Mouse (Mus musculus): ENCODE data around the gene Prpf3.
"Not testable (repeated sequence)": the region's sequence is repeated elsewhere in the genome, so short reads cannot be mapped to it uniquely, and the experiment has no call there.

The Prpf3 gene

GRCm38 (mm10) chr3:95855502-95856089 is at the start of gene Prpf3:
Gene Prpf3 (minus strand): TSS chr3:95855885.
- DNase-seq (ENCODE audit: low spot score), result peak; percentile 78

GRCm38 (mm10) chr3:95904568-95904967 is 48.9 kb upstream of the Prpf3 start, which contains the start of gene Car14:
Gene Car14 (minus strand): TSS chr3:95904691.
- DNase-seq (ENCODE audit: low spot score), result no peak

GRCm38 (mm10) chr3:95903753-95904502 is 48.2 kb upstream of the Prpf3 start:
- no peak for DNase-seq (ENCODE audit: low spot score)

- no peak for DNase-seq (ENCODE audit: low spot score)
Observed at GRCm38 (mm10) chr3:95902643-95903042, 47.0 kb upstream of the Prpf3 start.

GRCm38 (mm10) chr3:95902373-95902625 is 46.6 kb upstream of the Prpf3 start:
- DNase-seq (ENCODE audit: low spot score), result no peak

GRCm38 (mm10) chr3:95901616-95902372 is 46.1 kb upstream of the Prpf3 start:
- DNase-seq (ENCODE audit: low spot score), result no peak

- DNase-seq (ENCODE audit: low spot score), result no peak
Observed at GRCm38 (mm10) chr3:95899800-95900524, 44.3 kb upstream of the Prpf3 start.

GRCm38 (mm10) chr3:95895501-95895900 is 39.8 kb upstream of the Prpf3 start:
- not testable (repeated sequence) for DNase-seq (ENCODE audit: low spot score)

- no peak for DNase-seq (ENCODE audit: low spot score)
Observed at GRCm38 (mm10) chr3:95894317-95895160, 38.9 kb upstream of the Prpf3 start.

GRCm38 (mm10) chr3:95893606-95894316 is 38.1 kb upstream of the Prpf3 start, which contains the start of gene Aph1a:
Gene Aph1a (plus strand): TSS chr3:95893969.
- peak; percentile 86 for DNase-seq (ENCODE audit: low spot score)

- DNase-seq (ENCODE audit: low spot score), result no peak
Observed at GRCm38 (mm10) chr3:95893126-95893525, 37.4 kb upstream of the Prpf3 start.

GRCm38 (mm10) chr3:95892066-95893052 is 36.7 kb upstream of the Prpf3 start:
- no peak for DNase-seq (ENCODE audit: low spot score)

GRCm38 (mm10) chr3:95891211-95892065 is 35.8 kb upstream of the Prpf3 start, which contains the start of gene BC028528:
Gene BC028528 (minus strand): TSS chr3:95892005.
- no peak for DNase-seq (ENCODE audit: low spot score)

- no peak for DNase-seq (ENCODE audit: low spot score)
Observed at GRCm38 (mm10) chr3:95889664-95890063, 34.0 kb upstream of the Prpf3 start.

- DNase-seq (ENCODE audit: low spot score), result no peak
Observed at GRCm38 (mm10) chr3:95887596-95887995, 31.9 kb upstream of the Prpf3 start.

GRCm38 (mm10) chr3:95884400-95884799 is 28.7 kb upstream of the Prpf3 start:
- no peak for DNase-seq (ENCODE audit: low spot score)

GRCm38 (mm10) chr3:95882816-95883425 is 27.2 kb upstream of the Prpf3 start:
- no peak for DNase-seq (ENCODE audit: low spot score)
